In genomic region chr1:189988864-189989263, GRCm38 (mm10) we compare ENCODE assay signal across 13 mouse cellular contexts.
"Had no signal": no experiment of that assay in that cellular context is flagged by ENCODE, and none has a peak within 500 bp of the region (broad histone marks: within the 10 kb centered on the region; RNA-seq: fewer than 3 reads in every experiment).

No protein-coding gene starts in this region.

- ATAC-seq: inflammation-experienced regulatory T-cells, adult 6 months; intestine, postnatal 0 days; liver, embryonic 12.5 days; midbrain, embryonic 15.5 days had no signal

- DNase-seq: kidney, adult 8-10 months; kidney, postnatal 10 days; layer of hippocampus, adult 9-11 months; lung, postnatal 10 days; lung, postnatal 4 days; right cerebral cortex, postnatal 14 days; thymus, postnatal 36 days had no signal

- H3K27me3 ChIP-seq: midbrain, embryonic 15.5 days had no signal

- H3K27ac ChIP-seq: liver, embryonic 12.5 days; midbrain, embryonic 10.5 days had no signal

- H3K4me2 ChIP-seq: midbrain, embryonic 15.5 days had no signal

- H3K4me3 ChIP-seq: liver, embryonic 12.5 days; midbrain, embryonic 10.5 days; midbrain, embryonic 15.5 days had no signal

- H3K36me3 ChIP-seq: liver, embryonic 12.5 days; midbrain, embryonic 10.5 days; midbrain, embryonic 15.5 days had no signal

- H3K9me3 ChIP-seq: liver, embryonic 12.5 days; midbrain, embryonic 10.5 days; midbrain, embryonic 15.5 days had no signal

- H3K9ac ChIP-seq: liver, embryonic 12.5 days; lung, embryonic 14.5 days; midbrain, embryonic 15.5 days had no signal
